Mouse (Mus musculus) liver, adult 2 months (tissue): ENCODE results near the gene Gsg1l.

ENCODE experiments used
- CTCF ChIP-seq: fragments of 200-500 bp; IDR thresholded peaks from 2 replicates; pipeline ENCODE4 v1.5.1; 2011; ENCODE audit warnings: low read depth, low read length, control low read depth
- POLR2A ChIP-seq: fragments of 200-500 bp; IDR thresholded peaks from 2 replicates; pipeline ENCODE4 v1.6.1; 2011; ENCODE audit warnings: low read length, control low read depth; ENCODE audit not compliant: insufficient read depth; ENCODE audit errors: extremely low read depth

DNA sequence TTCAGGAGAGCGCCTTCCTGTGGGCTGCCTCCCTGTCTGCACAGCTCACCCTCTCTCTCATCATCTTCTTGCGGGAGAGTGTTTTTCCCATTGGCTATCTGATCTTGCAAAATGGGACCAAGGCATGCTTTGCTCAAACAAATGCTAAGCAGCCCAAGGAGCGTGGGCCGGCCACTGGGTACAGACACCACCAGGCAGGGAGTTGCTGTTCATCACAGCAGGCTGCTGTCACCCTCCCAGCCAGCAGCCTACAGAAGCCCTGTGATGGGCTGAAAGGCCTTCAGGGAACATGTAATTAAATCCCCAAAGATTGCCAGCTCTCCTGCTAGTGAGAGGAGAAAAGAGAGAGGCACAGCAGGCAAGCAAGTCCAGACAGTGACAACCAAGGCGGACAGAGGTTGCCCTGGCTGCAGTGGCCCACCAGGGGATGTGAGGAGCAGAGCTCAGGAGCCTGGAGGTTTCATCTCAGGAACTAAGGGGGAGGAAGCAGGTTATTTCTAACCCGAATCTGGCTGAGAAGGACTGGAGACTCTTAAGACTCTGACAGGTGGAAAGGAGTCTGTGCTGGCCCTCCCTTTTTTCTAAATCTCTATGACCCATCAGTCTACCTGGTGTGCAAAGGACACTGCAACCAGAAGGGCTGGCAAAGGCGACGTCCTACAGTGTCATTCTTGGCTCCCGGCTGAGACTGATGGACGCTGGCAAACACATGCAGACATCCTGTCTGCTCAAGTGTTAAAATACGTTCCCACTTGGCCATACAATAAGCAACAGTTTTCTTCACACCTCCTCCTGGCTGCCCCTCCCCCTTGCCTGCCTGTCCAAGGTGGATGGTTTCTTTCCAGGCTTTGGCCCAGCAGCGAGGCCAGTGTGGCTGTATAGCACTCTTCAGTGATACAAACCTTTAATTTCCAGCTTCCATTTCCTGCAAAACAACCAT is 98.0 kb downstream of the Gsg1l start:
- TF ChIP-seq CTCF: no peak
- no peak for TF ChIP-seq POLR2A
